In genomic region chr2:119327102-119327480, GRCm38 (mm10) we compare ENCODE assay signal across 9 mouse cellular contexts. TPM values are rescaled to one million over a fixed set of nuclear protein-coding genes. Genes with fewer than 3 reads are reported as not detected.
DNase-seq lines count a peak whose midpoint lies in the region; ATAC-seq and TF ChIP-seq lines count a peak whose summit lies in the region.
"Had no signal": no experiment of that assay in that cellular context is flagged by ENCODE, and none has a peak within 500 bp of the region (broad histone marks: within the 10 kb centered on the region; RNA-seq: fewer than 3 reads in every experiment).

No protein-coding gene starts in this region.

- no peaks in the 10 kb centered on the region for H3K36me3 ChIP-seq in limb, embryonic 11.5 days (ENCODE audit: control insufficient read depth, insufficient read depth, low read length)
- H3K36me3 ChIP-seq in midbrain, embryonic 14.5 days (ENCODE audit: control insufficient read depth, insufficient read depth, low read length): no peaks in the 10 kb centered on the region

- peak overlapping the region; percentile 11; the same call in 1 of the 2 replicates for H3K4me3 ChIP-seq in embryonic fibroblast, embryonic 13.5 days (ENCODE audit: insufficient read depth, low read length)
- H3K4me3 ChIP-seq in limb, embryonic 11.5 days (ENCODE audit: low read depth, low read length): peak overlapping the region; percentile 36
- H3K4me3 ChIP-seq in midbrain, embryonic 14.5 days (replicated peaks; ENCODE audit: low read depth, low read length): peak overlapping the region; percentile 43

- 0 out of 2 replicates have a peak, but pooled peaks cover 4% of the 10 kb centered on the region for H3K4me1 ChIP-seq in embryonic fibroblast, embryonic 13.5 days (ENCODE audit: control insufficient read depth, insufficient read depth, low read length)
- peaks cover 32% of the 10 kb centered on the region for H3K4me1 ChIP-seq in limb, embryonic 11.5 days (ENCODE audit: control insufficient read depth, insufficient read depth, low read length)
- peaks cover 40% of the 10 kb centered on the region for H3K4me1 ChIP-seq in midbrain, embryonic 14.5 days (ENCODE audit: control insufficient read depth, insufficient read depth, low read length)

- no peak overlapping the region for H3K27ac ChIP-seq in embryonic fibroblast, embryonic 13.5 days (ENCODE audit: insufficient read depth, low read length)
- H3K27ac ChIP-seq in limb, embryonic 11.5 days (replicated peaks; ENCODE audit: low read depth, low read length): no peak overlapping the region
- no peak overlapping the region for H3K27ac ChIP-seq in midbrain, embryonic 14.5 days (replicated peaks; ENCODE audit: low read depth, low read length)

- no peak for ATAC-seq in limb, embryonic 11.5 days (ENCODE audit: insufficient number of reproducible peaks, low FRiP score, low TSS enrichment, low read depth)
- no peak for ATAC-seq in midbrain, embryonic 14.5 days (ENCODE audit: low FRiP score, low TSS enrichment)

- peak; percentile 45; the same call in 1 of the 2 replicates for TF ChIP-seq CTCF in embryonic fibroblast, embryonic 13.5 days (IDR thresholded peaks at IDR 0.05; ENCODE audit: borderline replicate concordance, insufficient read depth, low read length)

- no peak for TF ChIP-seq POLR2A in embryonic fibroblast, embryonic 13.5 days (IDR thresholded peaks at IDR 0.05; ENCODE audit: low read depth, low read length)

- H3K4me2 ChIP-seq in limb, embryonic 11.5 days (ENCODE audit: low read depth, severe bottlenecking): peak overlapping the region; percentile 69
- peak overlapping the region; percentile 80 for H3K4me2 ChIP-seq in midbrain, embryonic 14.5 days (ENCODE audit: low read length)

- WGBS in limb, embryonic 11.5 days: under 1% methylated on average over 30 of the region's 30 CpGs
- WGBS in midbrain, embryonic 14.5 days: under 1% methylated on average over 30 of the region's 30 CpGs

- peak overlapping the region; percentile 27; the same call in 1 of the 2 replicates for H3K9ac ChIP-seq in limb, embryonic 11.5 days (ENCODE audit: low read length)
- H3K9ac ChIP-seq in midbrain, embryonic 14.5 days (replicated peaks; ENCODE audit: low read length): peak overlapping the region; percentile 40; the same call in 1 of the 2 replicates

- no peaks in the 10 kb centered on the region for H3K9me3 ChIP-seq in limb, embryonic 11.5 days (ENCODE audit: control insufficient read depth, low read length)
- no peaks in the 10 kb centered on the region for H3K9me3 ChIP-seq in midbrain, embryonic 14.5 days (ENCODE audit: control insufficient read depth, low read length)

- H3K27me3 ChIP-seq in limb, embryonic 11.5 days (ENCODE audit: control insufficient read depth, insufficient read depth, low read length): peaks cover 93% of the 10 kb centered on the region
- peaks cover 89% of the 10 kb centered on the region for H3K27me3 ChIP-seq in midbrain, embryonic 14.5 days (ENCODE audit: control insufficient read depth, insufficient read depth, low read length)

- DNase-seq in B cell, adult 2 months: peak; percentile 49 to 52
- DNase-seq in adrenal gland, postnatal 14 days: peak; percentile 75
- peak; percentile 75 for DNase-seq in heart, postnatal 4 days
- DNase-seq in limb, embryonic 11.5 days (ENCODE audit: low spot score): peak; percentile 69
- DNase-seq in midbrain, embryonic 14.5 days: peak; percentile 79
- peak; percentile 66 for DNase-seq in thymus, postnatal 25 days
- DNase-seq in left cerebral cortex, adult 8-10 months (ENCODE audit: low spot score in 2 of 2): no peak

RNA-seq across cellular contexts. Expression of gene Dll4, which starts 1.5 kb away (rescaled TPM):
- 13.7 and 14.4 TPM in 2 replicates for total RNA-seq in adrenal gland, postnatal 14 days (2021)
- polyA plus RNA-seq in embryonic fibroblast, embryonic 13.5 days (2011; ENCODE audit: insufficient read length, low read depth, missing spikeins): not detected in 2 replicates
- 10 to 100 TPM; 19.7 to 20.8 TPM for total RNA-seq in heart, postnatal 4 days (2021)
- 3.1 and 3.4 TPM in 2 replicates for polyA plus RNA-seq in limb, embryonic 11.5 days (2014; fragmentation: Nextera tagmentation; extraction: Ambion mirVana)
- polyA plus RNA-seq in midbrain, embryonic 14.5 days (2014; fragmentation: Nextera tagmentation; extraction: Ambion mirVana): 4.0 and 4.4 TPM in 2 replicates
- 1 to 10 TPM; 2.0 to 3.9 (median 3.0) TPM for total RNA-seq in left cerebral cortex, adult 8-10 months (2022)
- total RNA-seq: neutrophil, adult 5-6 weeks had no signal

RNA-seq across cellular contexts. Expression of gene Chac1, which starts 23.9 kb away (rescaled TPM):
- total RNA-seq in adrenal gland, postnatal 14 days (2021): 3.7 and 6.2 TPM in 2 replicates
- 34.5 and 58.5 TPM in 2 replicates for polyA plus RNA-seq in embryonic fibroblast, embryonic 13.5 days (2011; ENCODE audit: insufficient read length, low read depth, missing spikeins)
- under 1 TPM; 0.43 to 0.81 TPM for total RNA-seq in heart, postnatal 4 days (2021)
- polyA plus RNA-seq in limb, embryonic 11.5 days (2014; fragmentation: Nextera tagmentation; extraction: Ambion mirVana): 0.57 and 0.69 TPM in 2 replicates
- 5.0 and 8.4 TPM in 2 replicates for polyA plus RNA-seq in midbrain, embryonic 14.5 days (2014; fragmentation: Nextera tagmentation; extraction: Ambion mirVana)
- 10 to 100 TPM in 1 of 4 experiments, 1 to 10 TPM in 3; 6.9 to 10.9 (median 8.1) TPM for total RNA-seq in left cerebral cortex, adult 8-10 months (2022)

RNA-seq across cellular contexts. Expression of gene Vps18, which starts 38.6 kb away (rescaled TPM):
- 18.1 and 18.6 TPM in 2 replicates for total RNA-seq in adrenal gland, postnatal 14 days (2021)
- 11.8 and 12.7 TPM in 2 replicates for polyA plus RNA-seq in embryonic fibroblast, embryonic 13.5 days (2011; ENCODE audit: insufficient read length, low read depth, missing spikeins)
- 10 to 100 TPM; 13.9 to 14.0 TPM for total RNA-seq in heart, postnatal 4 days (2021)
- polyA plus RNA-seq in limb, embryonic 11.5 days (2014; fragmentation: Nextera tagmentation; extraction: Ambion mirVana): 12.1 and 14.6 TPM in 2 replicates
- 19.3 and 22.6 TPM in 2 replicates for polyA plus RNA-seq in midbrain, embryonic 14.5 days (2014; fragmentation: Nextera tagmentation; extraction: Ambion mirVana)
- 10 to 100 TPM; 46.8 to 52.2 (median 49.4) TPM for total RNA-seq in left cerebral cortex, adult 8-10 months (2022)

RNA-seq across cellular contexts. Expression of gene Rhov, which starts 56.0 kb away (rescaled TPM):
- 0.41 TPM in 1 of 2 replicates, not detected in the other for total RNA-seq in adrenal gland, postnatal 14 days (2021)
- polyA plus RNA-seq in embryonic fibroblast, embryonic 13.5 days (2011; ENCODE audit: insufficient read length, low read depth, missing spikeins): not detected in 2 replicates
- total RNA-seq in heart, postnatal 4 days (2021): not detected
- polyA plus RNA-seq in limb, embryonic 11.5 days (2014; fragmentation: Nextera tagmentation; extraction: Ambion mirVana): 2.7 and 4.3 TPM in 2 replicates
- polyA plus RNA-seq in midbrain, embryonic 14.5 days (2014; fragmentation: Nextera tagmentation; extraction: Ambion mirVana): 19.9 and 27.1 TPM in 2 replicates
- total RNA-seq in left cerebral cortex, adult 8-10 months (2022): 10 to 100 TPM; 11.1 to 12.5 (median 11.7) TPM

Comparison
In these comparisons a context has a peak if more than half of its experiments do, and no peak if none do; other contexts are left out.
1. DNase-seq: peak in B cell, adult 2 months (2 of 2), adrenal gland, postnatal 14 days (single experiment), heart, postnatal 4 days (single experiment), limb, embryonic 11.5 days (single experiment), midbrain, embryonic 14.5 days (single experiment) and thymus, postnatal 25 days (single experiment); none in left cerebral cortex, adult 8-10 months (0 of 2).
2. Peak in every context shown above with its lines, with median percentiles within 50 percentile points of each other: H3K4me3 ChIP-seq.